Mouse (Mus musculus): Measurements from ENCODE around the gene Cep41.

Cep41 gene

DNA sequence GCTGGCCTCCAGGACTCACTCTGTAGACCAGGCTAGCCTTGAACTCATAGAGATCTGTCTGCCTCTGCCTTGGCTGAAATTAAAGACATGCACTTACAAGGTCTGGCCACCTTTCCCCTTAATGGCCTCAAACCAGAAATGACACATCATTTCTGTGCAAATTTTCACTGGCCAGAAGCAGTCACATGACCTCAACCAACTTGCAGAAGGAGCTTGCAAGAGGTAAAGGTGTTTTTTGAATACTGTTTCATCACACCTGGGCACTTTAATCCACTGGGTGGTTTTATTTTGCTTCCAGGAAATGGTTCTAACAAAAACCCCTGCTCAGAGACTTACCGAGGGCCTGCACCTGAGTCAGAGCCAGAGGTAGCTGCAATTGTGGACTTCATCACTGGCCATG lies 63.6 kb downstream of the Cep41 start:
- no peak for DNase-seq (ENCODE audit: low spot score in 2 of 2)

- peak in 1 of 2 experiments; percentile 49 for DNase-seq (ENCODE audit: low spot score in 2 of 2)
These were observed 65.4 kb downstream of the Cep41 start for GRCm38 (mm10) chr6:30628152-30628551.

DNA sequence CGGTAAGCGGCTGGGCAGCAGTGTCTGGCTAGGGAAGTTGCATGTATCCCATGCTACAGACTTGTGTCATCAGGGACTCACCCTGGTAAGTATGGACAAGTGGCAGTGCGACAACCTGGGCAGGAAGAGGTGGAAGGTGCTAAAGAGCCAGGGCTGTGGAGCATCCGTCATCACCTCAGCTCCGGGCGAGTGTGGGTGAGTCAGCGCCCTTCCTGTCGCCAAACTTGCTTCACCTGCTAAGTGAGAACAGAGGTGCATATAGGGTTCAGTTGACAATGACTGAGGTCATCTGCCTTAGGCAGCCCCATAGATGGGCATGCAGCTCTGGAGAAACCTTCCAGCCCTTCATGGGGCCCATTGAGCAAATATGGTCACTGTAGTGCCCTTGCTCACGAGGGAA lies 68.8 kb downstream of the Cep41 start:
- DNase-seq (ENCODE audit: low spot score in 2 of 2): no peak

- no peak for DNase-seq (ENCODE audit: low spot score in 2 of 2)
These were observed 71.6 kb downstream of the Cep41 start for GRCm38 (mm10) chr6:30621986-30622389.

DNA sequence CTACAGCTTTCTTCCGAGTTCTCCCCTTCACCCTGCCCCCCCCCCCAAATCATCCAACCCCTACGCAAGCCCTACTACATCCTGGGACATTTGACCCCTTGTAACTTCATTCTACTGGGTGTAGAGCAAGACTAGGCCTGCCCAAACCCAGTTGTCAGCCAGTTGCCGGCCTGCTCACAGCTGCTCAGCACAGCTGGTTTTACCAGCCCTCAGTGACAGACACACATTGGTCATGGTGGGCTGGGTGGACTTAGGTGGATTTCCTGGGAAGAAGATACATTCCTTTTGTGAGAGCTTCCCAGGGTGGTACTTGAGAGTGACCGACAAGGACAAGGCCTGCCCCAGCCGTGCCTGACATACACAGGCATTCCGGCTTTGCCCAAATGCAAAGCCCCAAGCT lies 72.6 kb downstream of the Cep41 start:
- no peak for DNase-seq (ENCODE audit: low spot score in 2 of 2)

DNA sequence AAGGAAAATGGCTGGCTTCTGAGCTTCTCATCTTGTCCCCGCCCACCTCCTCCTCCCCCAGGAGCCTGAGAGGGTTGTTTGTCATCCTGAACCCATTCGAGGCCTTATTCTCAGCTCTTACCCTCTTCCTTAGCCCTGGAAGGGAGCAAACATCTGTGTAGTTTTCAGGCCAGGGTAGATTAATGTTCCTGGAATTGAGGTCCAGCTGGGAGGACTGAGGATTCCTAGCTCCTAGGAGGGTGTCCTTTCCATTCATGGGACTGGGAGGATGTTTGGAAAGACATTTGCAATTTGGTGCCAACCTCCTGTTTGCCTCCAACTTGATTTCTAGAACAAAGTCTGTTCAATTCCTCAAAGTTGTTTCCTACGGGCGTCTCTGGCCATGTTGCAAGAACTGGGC lies 73.0 kb downstream of the Cep41 start:
- DNase-seq (ENCODE audit: low spot score in 2 of 2): no peak

DNA sequence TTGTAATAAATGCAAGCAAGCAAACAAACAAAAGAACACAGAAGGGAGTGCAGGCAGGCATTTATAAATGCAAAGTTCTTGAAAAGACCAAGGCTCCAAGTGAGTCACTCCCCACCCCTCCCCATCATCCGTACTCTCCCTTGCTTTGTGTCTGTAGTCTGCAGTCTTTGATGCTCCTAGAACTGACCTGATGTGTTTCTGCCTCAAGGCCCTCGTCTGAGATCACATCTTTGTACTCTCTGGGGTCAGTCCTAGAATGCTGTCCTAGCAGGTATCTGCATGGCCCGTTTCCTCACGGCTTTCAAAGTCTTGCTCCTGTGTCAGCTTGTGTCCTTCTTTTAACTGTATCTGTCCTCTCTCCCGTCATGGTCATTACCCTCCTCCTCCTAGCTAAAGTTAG lies 73.9 kb downstream of the Cep41 start:
- no peak for DNase-seq (ENCODE audit: low spot score in 2 of 2)

- no peak for DNase-seq (ENCODE audit: low spot score in 2 of 2)
These were observed 74.8 kb downstream of the Cep41 start for GRCm38 (mm10) chr6:30618735-30619134.

GRCm38 (mm10) chr6:30617959-30618590 lies 75.5 kb downstream of the Cep41 start:
- DNase-seq (ENCODE audit: low spot score in 2 of 2): peak; percentile 56 to 62

DNA sequence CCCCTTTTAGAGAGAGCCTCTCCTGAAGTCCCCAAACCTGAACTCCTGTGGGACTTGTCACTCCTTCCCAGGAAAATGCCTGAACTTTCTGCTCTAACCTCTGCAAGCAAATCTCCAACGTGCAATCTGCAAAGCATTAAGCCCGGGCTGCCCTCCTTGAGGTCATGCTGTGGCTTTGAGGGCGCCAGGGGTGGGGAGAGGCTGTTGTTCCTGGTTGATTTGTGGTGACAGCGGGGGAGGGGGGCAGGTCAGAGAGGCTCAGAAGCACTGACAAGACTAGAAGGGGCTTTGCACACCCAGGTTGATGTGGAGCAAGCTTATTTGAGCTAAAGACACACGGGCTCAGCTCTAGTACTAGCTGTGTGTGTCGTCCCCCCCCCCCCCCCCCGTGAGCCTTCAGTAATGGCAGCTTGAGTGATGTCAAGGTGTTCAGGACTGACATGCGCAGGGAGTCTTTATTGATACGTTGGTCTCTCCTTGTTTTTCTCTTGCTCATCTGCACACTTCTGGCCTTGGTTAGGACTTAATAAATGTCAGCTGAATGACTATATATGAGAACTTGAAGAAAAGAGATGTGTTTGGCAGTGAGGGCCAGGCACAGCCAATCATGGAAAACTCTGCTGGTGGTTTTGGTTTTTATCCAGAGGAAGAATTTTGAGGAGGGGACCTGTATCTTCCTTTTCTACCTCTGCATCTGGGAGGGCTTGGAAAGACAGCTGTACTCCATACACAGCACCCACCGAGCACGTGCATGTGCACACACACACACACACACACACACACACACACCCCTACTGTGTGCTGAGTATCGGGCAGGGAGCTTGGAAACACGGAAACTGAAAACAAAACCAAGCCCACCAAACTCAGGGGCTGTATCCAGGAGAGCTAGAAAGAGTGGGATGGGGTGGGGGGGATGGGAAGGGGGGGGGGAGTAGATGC lies 76.3 kb downstream of the Cep41 start:
- DNase-seq (ENCODE audit: low spot score in 2 of 2): no peak

- DNase-seq (ENCODE audit: low spot score in 2 of 2): no peak
These were observed 77.0 kb downstream of the Cep41 start for GRCm38 (mm10) chr6:30616491-30616941.

DNA sequence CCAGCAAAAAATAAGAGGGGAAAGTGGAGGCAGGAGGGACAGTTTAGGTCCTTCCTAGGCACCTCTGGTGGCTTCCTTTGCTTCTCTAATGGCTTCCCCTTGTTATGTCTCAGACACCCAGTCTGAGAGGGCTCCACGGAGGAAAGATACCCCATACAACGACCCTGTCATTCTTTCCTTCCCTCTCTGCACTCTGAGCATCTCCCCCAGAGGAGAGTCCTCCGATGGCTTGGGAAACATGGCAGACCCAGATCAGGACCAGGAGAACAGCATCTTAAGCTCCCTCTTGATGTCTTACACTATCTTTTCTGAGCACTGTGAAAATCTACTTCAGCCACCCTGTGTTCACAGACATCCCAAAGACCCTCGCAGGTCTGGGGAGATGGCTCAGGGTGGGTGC lies 77.8 kb downstream of the Cep41 start:
- DNase-seq (ENCODE audit: low spot score in 2 of 2): no peak

DNA sequence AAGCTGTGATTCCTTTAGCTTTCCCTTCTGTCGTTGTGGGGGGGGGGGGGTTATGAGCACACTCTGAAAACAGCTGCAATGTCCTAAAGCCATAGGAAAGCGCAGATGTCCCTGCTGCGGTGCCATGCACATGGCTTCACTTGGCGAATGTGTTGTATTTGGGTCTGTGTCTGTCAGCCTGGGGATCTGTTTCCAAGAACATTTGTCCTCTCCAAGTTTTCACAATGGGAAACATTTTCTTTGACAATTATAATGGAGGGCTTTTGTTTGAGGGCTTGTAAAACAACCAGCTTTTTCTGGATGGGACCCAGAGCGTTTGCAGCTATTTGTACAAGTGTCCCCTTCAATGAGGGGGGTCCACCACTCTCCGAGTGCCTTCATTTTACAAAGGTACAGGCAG lies 79.3 kb downstream of the Cep41 start:
- peak in 1 of 2 experiments; percentile 7 for DNase-seq (ENCODE audit: low spot score in 2 of 2)

DNA sequence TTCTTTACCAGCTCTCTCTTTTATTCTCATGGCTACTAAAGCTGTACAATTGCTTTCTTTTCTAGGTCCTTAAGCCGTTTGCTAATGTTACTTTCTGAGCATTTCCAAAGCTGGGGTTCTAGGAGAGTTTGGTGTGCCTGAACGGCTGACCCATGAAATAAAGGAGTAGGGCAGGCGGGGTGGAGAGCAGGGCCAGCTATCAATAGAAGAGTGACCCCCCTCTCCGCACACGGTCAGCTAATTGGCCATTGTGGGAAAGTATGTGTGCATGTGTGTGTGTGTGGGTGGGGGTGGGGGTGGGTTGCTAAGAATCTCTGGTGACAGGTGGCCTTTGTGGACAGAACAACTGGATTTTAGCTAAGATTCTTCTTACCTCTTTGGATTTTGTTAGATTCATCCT lies 82.3 kb downstream of the Cep41 start:
- no peak for DNase-seq (ENCODE audit: low spot score in 2 of 2)

DNA sequence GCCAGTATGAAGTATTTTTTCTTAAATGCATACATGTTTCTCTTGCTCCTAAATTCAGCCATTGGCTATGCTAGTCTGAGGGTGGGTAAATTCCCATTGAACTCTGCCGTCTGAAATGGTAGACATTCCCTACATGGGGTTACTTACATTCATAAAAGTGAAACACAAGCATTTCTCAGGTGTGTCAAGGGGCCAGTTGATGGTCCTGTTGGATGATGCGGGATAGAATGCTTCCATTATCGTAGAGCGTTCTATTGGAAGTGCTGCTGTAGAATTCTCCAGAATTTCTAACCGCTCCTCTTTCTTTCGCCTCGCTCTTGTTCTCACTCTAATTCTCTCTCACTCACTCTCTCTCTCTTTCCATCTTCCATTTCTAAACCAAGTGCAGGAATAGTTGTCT lies 82.8 kb downstream of the Cep41 start, which contains the start of gene Cpa5:
Cpa5 (plus strand) TSS at position 301 of the 400 bp plus-strand sequence.
- DNase-seq (ENCODE audit: low spot score in 2 of 2): no peak

- DNase-seq (ENCODE audit: low spot score in 2 of 2): no peak
These were observed 87.9 kb downstream of the Cep41 start for GRCm38 (mm10) chr6:30605672-30606071.

- no peak for DNase-seq (ENCODE audit: low spot score in 2 of 2)
These were observed 88.4 kb downstream of the Cep41 start for GRCm38 (mm10) chr6:30605111-30605510.

GRCm38 (mm10) chr6:30604342-30604867 lies 89.1 kb downstream of the Cep41 start:
- no peak for DNase-seq (ENCODE audit: low spot score in 2 of 2)

All from left cerebral cortex, adult 9 months (tissue).